Mouse (Mus musculus) liver, embryonic 14.5 days (tissue): ENCODE data around the gene Wnt1.

Experiments
- CTCF ChIP-seq: IDR thresholded peaks from 2 replicates; pipeline ENCODE4 v1.5.1; 2016; ENCODE audit warnings: antibody characterized with exemption, low read depth, control low read depth
- EP300 ChIP-seq: IDR thresholded peaks from 2 replicates; pipeline ENCODE4 v1.6.1; 2016; ENCODE audit warnings: antibody characterized with exemption, low read depth

DNA sequence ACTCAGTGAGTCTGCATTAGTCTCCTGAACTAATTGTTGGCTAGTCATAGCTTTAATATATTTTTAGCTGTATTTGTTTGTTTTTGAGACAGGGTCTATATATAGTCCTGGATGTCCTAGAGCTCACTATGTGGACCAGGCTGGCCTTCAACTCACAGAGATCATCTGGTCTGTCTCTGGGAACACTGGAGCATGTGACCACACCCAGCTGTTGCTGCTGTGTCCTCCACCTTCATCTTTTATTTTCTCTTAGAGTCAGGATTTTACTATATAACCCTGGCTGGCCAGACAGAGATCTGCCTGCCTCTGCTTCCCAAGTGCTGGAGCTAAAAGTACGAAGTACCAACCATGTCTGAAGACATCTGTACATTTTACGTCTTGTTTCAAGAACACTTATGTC is 40.6 kb upstream of the Wnt1 start:
- TF ChIP-seq CTCF = no peak
- no peak for TF ChIP-seq EP300
